Mouse (Mus musculus) spleen, adult 18-20 months (tissue): ENCODE measurements around the gene Ccdc33.

Experiments used
- DNase-seq, 2 experiments: peaks; one replicate each; pipeline ENCODE4 v3.0.0; 2022; ENCODE audit warnings: mixed read lengths in 2 of 2

Gene Ccdc33

GRCm38 (mm10) chr9:58128926-58129413 lies 10.3 kb upstream of the Ccdc33 start:
- DNase-seq = no peak

GRCm38 (mm10) chr9:58125811-58126210 lies 7.2 kb upstream of the Ccdc33 start:
- DNase-seq = no peak

GRCm38 (mm10) chr9:58125085-58125484 lies 6.5 kb upstream of the Ccdc33 start:
- DNase-seq = no peak

GRCm38 (mm10) chr9:58116024-58116651 lies 2.5 kb downstream of the Ccdc33 start:
- no peak for DNase-seq

GRCm38 (mm10) chr9:58115297-58115925 lies 3.2 kb downstream of the Ccdc33 start:
- DNase-seq = no peak

GRCm38 (mm10) chr9:58114019-58114418 lies 4.6 kb downstream of the Ccdc33 start:
- DNase-seq = no peak

GRCm38 (mm10) chr9:58113279-58113884 lies 5.2 kb downstream of the Ccdc33 start:
- no peak for DNase-seq

- no peak for DNase-seq
Measured at GRCm38 (mm10) chr9:58112866-58113278, 5.8 kb downstream of the Ccdc33 start.

GRCm38 (mm10) chr9:58112321-58112751 lies 6.3 kb downstream of the Ccdc33 start:
- no peak for DNase-seq

GRCm38 (mm10) chr9:58111431-58111830 lies 7.2 kb downstream of the Ccdc33 start:
- DNase-seq = no peak

GRCm38 (mm10) chr9:58110787-58111186 lies 7.8 kb downstream of the Ccdc33 start:
- DNase-seq = no peak

GRCm38 (mm10) chr9:58107494-58107893 lies 11.1 kb downstream of the Ccdc33 start:
- no peak for DNase-seq

GRCm38 (mm10) chr9:58105595-58106169 lies 12.9 kb downstream of the Ccdc33 start:
- no peak for DNase-seq

- DNase-seq = no peak
Measured at GRCm38 (mm10) chr9:58103647-58104046, 15.0 kb downstream of the Ccdc33 start.

GRCm38 (mm10) chr9:58102013-58102412 lies 16.6 kb downstream of the Ccdc33 start:
- no peak for DNase-seq

- no peak for DNase-seq
Measured at GRCm38 (mm10) chr9:58099836-58100565, 18.6 kb downstream of the Ccdc33 start.

GRCm38 (mm10) chr9:58096629-58097301 lies 21.9 kb downstream of the Ccdc33 start:
- DNase-seq = no peak

- no peak for DNase-seq
Measured at GRCm38 (mm10) chr9:58095977-58096376, 22.6 kb downstream of the Ccdc33 start.

GRCm38 (mm10) chr9:58093776-58094175 lies 24.8 kb downstream of the Ccdc33 start:
- DNase-seq = no peak

GRCm38 (mm10) chr9:58092581-58093269 lies 25.9 kb downstream of the Ccdc33 start:
- no peak for DNase-seq

GRCm38 (mm10) chr9:58091623-58092425 lies 26.8 kb downstream of the Ccdc33 start:
- no peak for DNase-seq
